Mouse (Mus musculus): Measurements from ENCODE around the gene Zfand3.

DNA sequence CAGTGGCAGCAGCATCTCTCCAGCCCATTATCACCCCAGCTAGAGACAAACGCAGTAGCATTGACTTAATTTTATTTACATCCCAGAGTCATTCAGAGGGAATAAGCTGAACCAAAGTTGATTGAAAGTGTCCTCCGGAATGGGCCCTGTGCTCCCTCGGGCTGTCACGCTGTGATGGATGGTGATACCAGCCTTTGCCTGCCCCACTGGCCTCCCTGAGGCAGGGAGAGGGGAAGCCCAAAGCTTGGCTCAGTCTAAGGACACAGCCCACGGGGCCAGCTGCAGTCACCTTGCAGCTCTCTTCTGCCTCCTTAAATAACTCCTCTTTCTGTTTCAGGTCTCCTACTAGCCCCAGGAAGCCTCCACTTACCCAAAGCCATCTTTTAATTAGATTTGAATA lies 16.4 kb upstream of the Zfand3 start:
- TF ChIP-seq CTCF (IDR thresholded peaks at IDR 0.05; ENCODE audit: low read depth, low read length) (no peak), POLR2A (IDR thresholded peaks at IDR 0.05; ENCODE audit: insufficient read depth, low read length) (no peak)

All from ES-Bruce4 (cell line).